Mouse (Mus musculus) forebrain, embryonic 16.5 days (tissue): Measurements from ENCODE around the gene Slc7a1. TPM values are rescaled to one million over a fixed set of nuclear protein-coding genes. Genes with fewer than 3 reads are reported as not detected.

Experiments used
- polyA plus RNA-seq: library from polyadenylated mRNA; unstranded; fragments of >200 nt; fragmentation: Nextera tagmentation; extraction: Ambion mirVana; gene quantifications from 2 replicates; pipeline ENCODE4 v1.2.1, GENCODE M21; 2015

Slc7a1 gene
- polyA plus RNA-seq, 1 experiment from 2014 or later: 42.6 TPM

Other genes starting within 250 kb of the Slc7a1 start
- 75.7 and 84.2 TPM in 2 replicates for gene Ubl3, start 152.9 kb upstream of the Slc7a1 start, polyA plus RNA-seq